Mouse (Mus musculus) stomach, postnatal 0 days (tissue): Measurements from ENCODE around the gene Mrpl42. TPM values are rescaled to one million over a fixed set of nuclear protein-coding genes. Genes with fewer than 3 reads are reported as not detected.
A peak's percentile ranks its signal among the peaks of the same experiment; 100 is the strongest.

Experiments used
- ATAC-seq: fragments of 200-750 bp; cut with Nextera tagmentation; 2 replicates; pipeline ENCODE4 v1.8.0; 2017; ENCODE audit not compliant: low FRiP score, low TSS enrichment
- DNase-seq: peaks from one replicate; pipeline ENCODE4 v3.0.0-alpha.2; 2016; ENCODE audit warnings: low spot score
- H3K27ac ChIP-seq: fragments of 300-500 bp; sonication (generic); replicated peaks from 2 replicates; pipeline ENCODE4 v1.5.1; 2014; ENCODE audit warnings: mild to moderate bottlenecking, control low read depth
- H3K27me3 ChIP-seq: fragments of 300-500 bp; sonication (generic); 2 replicates; pipeline ENCODE4 v1.6.1; 2014; ENCODE audit warnings: low read length; ENCODE audit not compliant: control insufficient read depth, insufficient read depth
- H3K36me3 ChIP-seq: fragments of 300-500 bp; sonication (generic); 2 replicates; pipeline ENCODE4 v1.6.1; 2014; ENCODE audit warnings: low read length, mixed read lengths; ENCODE audit not compliant: control insufficient read depth, insufficient read depth
- H3K4me1 ChIP-seq: fragments of 300-500 bp; sonication (generic); replicated peaks from 2 replicates; pipeline ENCODE4 v1.6.1; 2014; ENCODE audit warnings: antibody characterized with exemption; ENCODE audit not compliant: control insufficient read depth, insufficient read depth
- H3K4me2 ChIP-seq: fragments of 300-500 bp; sonication (generic); replicated peaks from 2 replicates; pipeline ENCODE4 v1.6.1; 2014; ENCODE audit warnings: low read depth, mild to moderate bottlenecking, control low read depth, moderate library complexity
- H3K4me3 ChIP-seq: fragments of 300-500 bp; sonication (generic); 2 replicates; pipeline ENCODE4 v1.5.1; 2014; ENCODE audit warnings: low read depth, low read length, control low read depth
- H3K9ac ChIP-seq: fragments of 300-500 bp; sonication (generic); 2 replicates; pipeline ENCODE4 v1.6.1; 2014; ENCODE audit warnings: mild to moderate bottlenecking, low read length, control low read depth, mixed read lengths
- H3K9me3 ChIP-seq: fragments of 300-500 bp; sonication (generic); 2 replicates; pipeline ENCODE4 v1.6.1; 2016; ENCODE audit warnings: low read length; ENCODE audit not compliant: control insufficient read depth
- CTCF ChIP-seq: IDR thresholded peaks from 2 replicates; pipeline ENCODE4 v1.5.1; 2016; ENCODE audit warnings: antibody characterized with exemption, low read depth, mild to moderate bottlenecking, moderate library complexity
- EP300 ChIP-seq: optimal IDR thresholded peaks from 2 replicates; pipeline ENCODE3; 2016; ENCODE audit warnings: antibody characterized with exemption
- WGBS: fragments of 180-500 bp; shearing (Covaris S2); extraction: QIAGEN DNeasy Blood & Tissue Kit; methylation state at CpG from one replicate; pipeline ENCODE4 v1.1.7; 2014; 5-methylcytosine and 5-hydroxymethylcytosine counted together
- polyA plus RNA-seq: library from polyadenylated mRNA; unstranded; fragments of >200 nt; fragmentation: Nextera tagmentation; extraction: Ambion mirVana; gene quantifications from 2 replicates; pipeline ENCODE4 v1.2.1, GENCODE M21; 2015

Mrpl42 gene
- polyA plus RNA-seq, 1 experiment from 2014 or later, result 291 TPM

DNA sequence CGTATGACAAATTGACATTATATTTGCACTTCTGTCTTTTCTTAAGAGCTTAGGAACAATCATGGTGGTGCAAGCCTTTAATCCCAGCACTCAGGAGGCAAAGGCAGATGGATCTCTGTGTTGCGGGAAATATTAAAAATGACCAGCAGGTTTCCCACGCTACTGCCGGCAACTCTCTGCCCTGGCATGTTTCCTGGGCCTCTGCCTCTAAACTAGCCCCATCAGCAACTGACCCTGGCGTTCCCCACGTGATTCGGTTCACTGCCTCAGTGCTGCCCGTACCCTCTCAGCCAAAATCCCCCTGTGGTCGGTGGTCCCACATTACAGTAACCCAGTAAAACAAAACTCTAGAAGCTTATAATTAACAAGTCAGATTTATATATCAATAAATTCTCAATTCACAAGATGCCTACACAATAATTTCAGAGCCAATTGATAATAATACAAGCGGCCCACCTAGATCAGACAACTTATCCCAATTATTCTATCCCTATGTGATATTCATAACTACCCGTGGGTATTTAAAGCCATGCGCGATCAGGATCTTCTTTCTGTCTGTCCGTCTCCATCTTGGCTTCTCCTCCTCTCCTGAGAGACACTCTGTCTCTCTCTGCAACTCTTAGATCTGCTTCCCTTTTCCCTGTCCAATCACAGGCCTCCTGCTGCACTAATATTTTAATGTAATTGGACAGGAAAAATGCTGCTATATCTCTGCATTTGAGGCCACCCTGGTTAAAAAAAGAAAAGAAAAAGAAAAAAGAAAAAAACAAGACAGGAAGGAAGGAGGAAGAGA lies 1.9 kb upstream of the Mrpl42 start:
- no peaks in the 10 kb centered on the region for H3K4me1 ChIP-seq
- DNase-seq, result no peak
- 73% methylated on average over 14 of the region's 14 CpGs for WGBS
- ATAC-seq, result no peak
- no peak overlapping the region for H3K9ac ChIP-seq
- H3K36me3 ChIP-seq, result no peaks in the 10 kb centered on the region
- no peak overlapping the region for H3K27ac ChIP-seq
- H3K4me2 ChIP-seq, result no peak overlapping the region
- TF ChIP-seq EP300, result no peak
- no peaks in the 10 kb centered on the region for H3K27me3 ChIP-seq
- no peaks in the 10 kb centered on the region for H3K9me3 ChIP-seq
- no peak overlapping the region for H3K4me3 ChIP-seq

DNA sequence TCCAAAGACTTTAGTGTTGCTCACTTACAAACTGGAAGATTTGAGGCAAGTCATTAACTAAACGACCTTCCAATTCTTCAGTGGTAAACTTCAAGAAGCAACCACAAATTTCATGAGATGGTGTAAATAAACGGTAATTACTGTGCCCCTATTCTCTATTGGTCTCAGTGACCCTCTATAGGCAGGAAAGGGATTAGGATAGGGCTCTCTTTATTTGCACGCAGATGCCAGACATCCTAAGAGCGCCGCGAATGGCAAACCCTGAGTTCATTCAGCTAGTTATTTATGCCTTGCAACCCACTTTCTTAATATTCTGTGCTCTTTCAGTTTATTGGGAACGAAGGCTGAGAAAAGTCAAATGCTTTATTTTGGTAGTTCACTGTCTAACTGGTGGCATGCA lies 707 bp downstream of the Mrpl42 start:
- ATAC-seq, result no peak
- H3K4me2 ChIP-seq, result peak overlapping the region; percentile 76
- H3K4me1 ChIP-seq, result no peaks in the 10 kb centered on the region
- H3K9ac ChIP-seq, result peak overlapping the region; percentile 72
- H3K9me3 ChIP-seq, result no peaks in the 10 kb centered on the region
- H3K4me3 ChIP-seq, result peak overlapping the region; percentile 74
- H3K36me3 ChIP-seq, result no peaks in the 10 kb centered on the region
- peak overlapping the region; percentile 79 for H3K27ac ChIP-seq
- TF ChIP-seq CTCF, result no peak
- no peak for TF ChIP-seq EP300
- no peaks in the 10 kb centered on the region for H3K27me3 ChIP-seq
- WGBS, result 2% methylated on average over 7 of the region's 7 CpGs
- no peak for DNase-seq

DNA sequence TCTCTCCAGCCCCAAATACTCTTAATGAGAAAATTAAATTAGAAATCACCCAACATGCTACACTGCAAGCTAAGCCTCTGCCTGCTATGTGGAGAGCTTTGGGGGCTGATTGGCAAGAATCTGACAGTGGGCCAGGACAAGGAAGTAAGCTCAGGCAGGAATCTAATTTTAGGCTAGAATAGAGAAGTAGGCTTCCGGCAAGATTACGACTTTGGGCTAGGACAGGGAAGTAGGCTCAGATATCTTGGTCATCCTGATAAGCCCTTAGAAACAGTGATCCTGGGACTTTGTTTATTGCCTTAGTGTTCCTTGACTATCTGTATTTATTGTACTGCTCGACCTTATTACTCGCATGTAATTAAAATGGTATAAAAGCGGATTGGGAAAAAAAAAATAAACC lies 7.5 kb downstream of the Mrpl42 start:
- no peak overlapping the region for H3K9ac ChIP-seq
- no peaks in the 10 kb centered on the region for H3K27me3 ChIP-seq
- ATAC-seq (no peak), DNase-seq (no peak)
- no peak overlapping the region for H3K4me3 ChIP-seq
- no peak for TF ChIP-seq CTCF
- no peak overlapping the region for H3K4me2 ChIP-seq
- H3K27ac ChIP-seq, result no peak overlapping the region
- no peaks in the 10 kb centered on the region for H3K4me1 ChIP-seq
- peaks cover 33% of the 10 kb centered on the region for H3K36me3 ChIP-seq
- no peaks in the 10 kb centered on the region for H3K9me3 ChIP-seq
- 96% methylated on average over 5 of the region's 5 CpGs for WGBS

DNA sequence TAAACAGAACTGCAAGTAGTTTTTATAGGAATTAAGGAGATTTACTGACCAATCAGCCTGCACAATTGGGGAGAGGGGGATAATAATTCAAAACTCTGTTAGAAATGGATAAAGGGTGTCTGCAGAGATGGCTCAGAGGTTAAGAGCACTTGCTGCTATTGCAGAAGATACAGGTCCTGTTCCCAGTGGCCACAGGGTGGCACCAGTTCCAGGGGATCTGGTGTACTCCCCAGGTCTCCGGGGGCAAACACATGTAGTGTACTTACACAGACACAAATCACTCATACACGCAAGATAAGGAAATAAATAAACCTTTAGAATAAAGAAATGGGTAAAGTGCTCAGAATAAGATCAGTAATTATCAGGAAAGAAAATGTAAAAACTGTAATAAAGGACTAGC lies 12.1 kb downstream of the Mrpl42 start:
- Histone ChIP-seq H3K9me3 (no peaks in the 10 kb centered on the region), H3K27ac (no peak overlapping the region), H3K36me3 (peaks cover 48% of the 10 kb centered on the region; the same call in 1 of the 2 replicates), H3K27me3 (no peaks in the 10 kb centered on the region), H3K4me3 (no peak overlapping the region), H3K4me2 (no peak overlapping the region), H3K4me1 (no peaks in the 10 kb centered on the region), H3K9ac (no peak overlapping the region)
- TF ChIP-seq EP300 (no peak), CTCF (peak; percentile 71)
- WGBS, result 56% methylated on average over 2 of the region's 2 CpGs
- ATAC-seq (no peak), DNase-seq (peak; percentile 47)

DNA sequence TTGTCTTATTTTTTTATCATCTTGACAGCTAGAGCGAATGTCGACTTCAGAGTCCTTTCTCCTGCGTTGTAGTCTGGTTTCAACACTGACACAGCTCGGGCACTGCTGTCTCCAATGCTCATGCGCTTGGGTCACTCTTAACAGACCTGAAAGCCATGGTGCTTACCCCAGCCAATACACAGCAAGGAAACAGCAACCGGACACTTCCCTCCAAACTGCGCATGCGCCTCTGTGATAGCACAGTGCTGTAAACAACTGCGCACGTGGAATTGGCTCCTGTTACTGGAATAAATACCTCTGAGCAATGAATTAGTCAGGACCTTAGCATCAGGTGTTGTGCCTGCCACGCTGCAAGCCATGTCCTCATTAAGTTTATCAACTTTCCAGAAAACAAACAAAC lies 24.2 kb downstream of the Mrpl42 start:
- no peak for TF ChIP-seq CTCF
- TF ChIP-seq EP300, result no peak

DNA sequence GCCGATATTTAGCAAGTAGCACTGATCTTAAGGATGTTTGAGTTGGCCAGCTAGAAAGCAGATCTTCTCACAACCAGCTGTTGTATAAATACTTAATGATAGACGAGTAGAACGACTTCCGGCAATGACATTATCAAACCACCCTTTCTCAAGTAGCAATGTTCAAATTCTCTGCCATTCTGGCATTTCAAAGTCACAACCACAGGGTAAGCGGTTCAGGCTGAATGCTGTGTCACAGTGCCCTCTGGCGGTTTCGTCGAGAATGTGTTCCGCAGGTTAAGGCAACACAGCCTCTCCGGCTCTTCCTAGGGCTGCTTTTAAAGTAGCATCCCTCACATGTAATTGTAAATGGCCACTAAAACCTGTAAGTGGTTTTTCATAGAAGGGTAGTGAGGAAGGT lies 25.8 kb downstream of the Mrpl42 start:
- Histone ChIP-seq H3K4me3 (no peak overlapping the region), H3K9ac (no peak overlapping the region), H3K27ac (no peak overlapping the region), H3K36me3 (peaks cover 3% of the 10 kb centered on the region; the same call in 1 of the 2 replicates), H3K27me3 (no peaks in the 10 kb centered on the region), H3K9me3 (no peaks in the 10 kb centered on the region), H3K4me2 (no peak overlapping the region), H3K4me1 (no peaks in the 10 kb centered on the region)
- peak; percentile 98 for TF ChIP-seq CTCF
- TF ChIP-seq EP300, result no peak
- 9% methylated on average over 10 of the region's 10 CpGs for WGBS
- ATAC-seq (peak; percentile 83; the same call in 1 of the 2 replicates), DNase-seq (peak; percentile 86)

More for the DNA sequence above, 24.2 kb downstream of the Mrpl42 start:
- Histone ChIP-seq H3K4me2 (no peak overlapping the region), H3K36me3 (peaks cover 3% of the 10 kb centered on the region; the same call in 1 of the 2 replicates), H3K27me3 (no peaks in the 10 kb centered on the region), H3K4me3 (no peak overlapping the region), H3K9ac (no peak overlapping the region), H3K9me3 (no peaks in the 10 kb centered on the region), H3K4me1 (no peaks in the 10 kb centered on the region), H3K27ac (no peak overlapping the region)
- ATAC-seq (no peak), DNase-seq (no peak)
- WGBS, result 82% methylated on average over 11 of the region's 11 CpGs
